Comparison of ENCODE assay signal across 13 mouse cellular contexts in genomic region chr10:19505979-19506378, GRCm38 (mm10).
DNase-seq lines count a peak whose midpoint lies in the region; ATAC-seq and TF ChIP-seq lines count a peak whose summit lies in the region.
"Had no signal": no experiment of that assay in that cellular context is flagged by ENCODE, and none has a peak within 500 bp of the region (broad histone marks: within the 10 kb centered on the region; RNA-seq: fewer than 3 reads in every experiment).

No protein-coding gene starts in this region.

- 54% methylated on average over 6 of the region's 6 CpGs for WGBS in heart, adult 2 months

- no peak for TF ChIP-seq EP300 in heart, adult 2 months (IDR thresholded peaks at IDR 0.05; ENCODE audit: insufficient read depth, low read depth, low read length)

- no peak overlapping the region for H3K4me3 ChIP-seq in heart, adult 2 months
- H3K4me3 ChIP-seq: forebrain, embryonic 13.5 days; hindbrain, embryonic 13.5 days; myocyte had no signal

- H3K36me3 ChIP-seq in heart, adult 2 months (ENCODE audit: control insufficient read depth, insufficient read depth, low read length), result no peaks in the 10 kb centered on the region
- H3K36me3 ChIP-seq: hindbrain, embryonic 13.5 days had no signal

- no peak for TF ChIP-seq POLR2A in heart, adult 2 months (IDR thresholded peaks at IDR 0.05; ENCODE audit: insufficient read depth, low read depth, low read length)

- H3K27ac ChIP-seq in heart, adult 2 months, result peak overlapping the region; percentile 3; the same call in 1 of the 2 replicates
- H3K27ac ChIP-seq: forebrain, embryonic 13.5 days; hindbrain, embryonic 13.5 days had no signal

- peak in 1 of 2 experiments; percentile 32 for DNase-seq in heart, adult 2 months
- no peak for DNase-seq in heart, postnatal 36 days
- peak; percentile 71 for DNase-seq in 416B (ENCODE audit: low read depth)
- DNase-seq in urinary bladder, postnatal 36 days (ENCODE audit: low spot score in 2 of 2), result no peak
- DNase-seq in left cerebral cortex, postnatal 4 days, result no peak
- DNase-seq in cerebellum, adult 9-11 months, result no peak
- DNase-seq: cerebellum, adult 11-12 months; kidney, postnatal 4 days had no signal

- H3K9ac ChIP-seq in heart, adult 2 months (ENCODE audit: low read depth, low read length), result no peak overlapping the region
- H3K9ac ChIP-seq: forebrain, embryonic 13.5 days; hindbrain, embryonic 13.5 days had no signal

- H3K4me1 ChIP-seq in heart, adult 2 months (ENCODE audit: control insufficient read depth, insufficient read depth, low read length), result peaks cover 5% of the 10 kb centered on the region
- H3K4me1 ChIP-seq: hindbrain, embryonic 13.5 days had no signal

- ATAC-seq in activated CD4-positive, CD25-positive, alpha-beta regulatory T cell, adult 4 months, result peak; percentile 84
- peak; percentile 83 for ATAC-seq in megakaryocyte, adult 5-6 weeks (ENCODE audit: poor library complexity, severe bottlenecking)
- ATAC-seq: forebrain, embryonic 13.5 days had no signal

- no peaks in the 10 kb centered on the region for H3K27me3 ChIP-seq in heart, adult 2 months (ENCODE audit: control insufficient read depth, insufficient read depth, low read length)
- H3K27me3 ChIP-seq: forebrain, embryonic 13.5 days had no signal

- H3K79me2 ChIP-seq in heart, adult 2 months (replicated peaks; ENCODE audit: control insufficient read depth, insufficient read depth, low read length), result no peaks in the 10 kb centered on the region

- TF ChIP-seq CTCF in heart, adult 2 months (IDR thresholded peaks at IDR 0.05), result no peak

- intact Hi-C loops in heart, adult 2 months (cut with DNase I), result no loop called here
- intact Hi-C loops in heart, postnatal 36 days (cut with DNase I), result no loop called here
- intact Hi-C loops in left cerebral cortex, postnatal 4 days (cut with DNase I), result no loop called here
